Comparison of ENCODE assay signal across 8 mouse cellular contexts in genomic region chr9:71959259-71960025, GRCm38 (mm10).
DNase-seq lines count a peak whose midpoint lies in the region; ATAC-seq and TF ChIP-seq lines count a peak whose summit lies in the region.

No protein-coding gene starts in this region.

- peak overlapping the region; percentile 36; the same call in 1 of the 2 replicates for H3K27ac ChIP-seq in forebrain, embryonic 13.5 days
- H3K27ac ChIP-seq in limb, embryonic 14.5 days (replicated peaks; ENCODE audit: low read depth, low read length), result peak overlapping the region; percentile 58

- TF ChIP-seq CTCF in lung, adult 2 months (IDR thresholded peaks at IDR 0.05; ENCODE audit: insufficient read depth, low read length), result no peak

- H3K36me3 ChIP-seq in forebrain, embryonic 13.5 days (ENCODE audit: poor library complexity, severe bottlenecking), result no peaks in the 10 kb centered on the region
- no peaks in the 10 kb centered on the region for H3K36me3 ChIP-seq in limb, embryonic 14.5 days (ENCODE audit: control insufficient read depth, insufficient read depth, low read length)

- H3K27me3 ChIP-seq in forebrain, embryonic 13.5 days, result no peaks in the 10 kb centered on the region
- no peaks in the 10 kb centered on the region for H3K27me3 ChIP-seq in limb, embryonic 14.5 days (ENCODE audit: control insufficient read depth, insufficient read depth, low read length)

- ATAC-seq in forebrain, embryonic 13.5 days, result peak; percentile 93
- peak; percentile 89 for ATAC-seq in limb, embryonic 14.5 days (ENCODE audit: low FRiP score, low read depth)

- TF ChIP-seq POLR2A in lung, adult 2 months (IDR thresholded peaks at IDR 0.05; ENCODE audit: borderline replicate concordance, extremely low read depth, low read depth, low read length), result no peak
- TF ChIP-seq POLR2A in limb, embryonic 14.5 days (IDR thresholded peaks at IDR 0.05; ENCODE audit: borderline replicate concordance, extremely low read depth, insufficient read depth, insufficient read length), result no peak

- no peaks in the 10 kb centered on the region for H3K9me3 ChIP-seq in forebrain, embryonic 13.5 days (replicated peaks)
- no peaks in the 10 kb centered on the region for H3K9me3 ChIP-seq in limb, embryonic 14.5 days (ENCODE audit: control insufficient read depth, low read length)

- peaks cover 11% of the 10 kb centered on the region for H3K4me1 ChIP-seq in lung, adult 2 months (ENCODE audit: control insufficient read depth, insufficient read depth, low read length)
- H3K4me1 ChIP-seq in forebrain, embryonic 13.5 days, result peaks cover 15% of the 10 kb centered on the region
- peaks cover 7% of the 10 kb centered on the region for H3K4me1 ChIP-seq in limb, embryonic 14.5 days (ENCODE audit: control insufficient read depth, insufficient read depth, low read length)

- H3K9ac ChIP-seq in forebrain, embryonic 13.5 days, result no peak overlapping the region
- H3K9ac ChIP-seq in limb, embryonic 14.5 days (ENCODE audit: low read depth, low read length, severe bottlenecking), result no peak overlapping the region

- WGBS in lung, adult 2 months, result 39% methylated on average over 11 of the region's 11 CpGs
- WGBS in forebrain, embryonic 13.5 days, result 29% methylated on average over 11 of the region's 11 CpGs
- WGBS in limb, embryonic 14.5 days, result 57% methylated on average over 11 of the region's 11 CpGs

- DNase-seq in lung, adult 2 months, result no peak
- no peak for DNase-seq in lung, postnatal 36 days
- peak; percentile 35 to 47 for DNase-seq in heart, postnatal 14 days
- DNase-seq in limb, embryonic 14.5 days (ENCODE audit: low spot score), result peak; percentile 80
- DNase-seq in yolk sac, embryonic 10.5 days (ENCODE audit: low spot score), result no peak
- no peak for DNase-seq in urinary bladder, postnatal 4 days (ENCODE audit: low spot score in 2 of 2)
- DNase-seq in spleen, postnatal 4 days (ENCODE audit: low spot score in 2 of 2), result no peak

- H3K4me3 ChIP-seq in lung, adult 2 months (replicated peaks; ENCODE audit: extremely low read depth, low read depth, low read length), result peak overlapping the region; percentile 32
- H3K4me3 ChIP-seq in forebrain, embryonic 13.5 days, result no peak overlapping the region
- no peak overlapping the region for H3K4me3 ChIP-seq in limb, embryonic 14.5 days (replicated peaks; ENCODE audit: low read length)

- 0 out of 2 replicates have a peak overlapping the region, but pooled peaks have one; percentile 9 for H3K4me2 ChIP-seq in forebrain, embryonic 13.5 days
- H3K4me2 ChIP-seq in limb, embryonic 14.5 days (replicated peaks; ENCODE audit: low read depth, low read length, severe bottlenecking), result 0 out of 2 replicates have a peak overlapping the region, but pooled peaks have one; percentile 10

- intact Hi-C loops in heart, postnatal 14 days (cut with DNase I), result loop anchor here (5.0 kb wide), 2 partner anchors 127 to 233 kb away; no protein-coding TSS in a partner anchor

Comparison
In these comparisons a context has a peak if more than half of its experiments do, and no peak if none do; other contexts are left out.
1. DNase-seq: peak in heart, postnatal 14 days (2 of 2) and limb, embryonic 14.5 days (single experiment); none in lung, adult 2 months (single experiment), lung, postnatal 36 days (single experiment), yolk sac, embryonic 10.5 days (single experiment), urinary bladder, postnatal 4 days (0 of 2) and spleen, postnatal 4 days (0 of 2).